Mouse (Mus musculus) stomach, postnatal 0 days (tissue): ENCODE results near the gene Rapgefl1.

Experiments used
- CTCF ChIP-seq: IDR thresholded peaks from 2 replicates; pipeline ENCODE4 v1.5.1; 2016; ENCODE audit warnings: antibody characterized with exemption, low read depth, mild to moderate bottlenecking, moderate library complexity
- EP300 ChIP-seq: optimal IDR thresholded peaks from 2 replicates; pipeline ENCODE3; 2016; ENCODE audit warnings: antibody characterized with exemption

DNA sequence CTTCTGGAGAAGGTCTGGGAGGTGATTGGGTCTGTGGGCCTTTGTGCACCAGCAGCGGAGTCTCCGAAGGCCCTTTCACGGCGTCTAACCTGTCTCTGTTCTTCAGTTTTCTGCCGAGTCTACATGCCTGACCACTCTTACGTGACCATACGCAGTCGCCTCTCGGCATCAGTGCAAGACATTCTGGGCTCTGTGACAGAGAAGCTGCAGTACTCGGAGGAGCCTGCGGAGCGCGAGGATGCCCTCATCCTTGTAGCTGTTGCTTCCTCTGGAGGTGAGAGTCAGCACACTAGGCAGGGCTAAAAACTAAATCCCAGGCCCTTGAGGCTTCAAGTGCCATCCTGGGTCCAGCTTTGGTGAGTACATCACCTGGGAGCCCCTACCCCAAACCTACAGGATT lies 9.4 kb downstream of the Rapgefl1 start:
- peak; percentile 33; the same call in 1 of the 2 replicates for TF ChIP-seq CTCF
- no peak for TF ChIP-seq EP300
